Mouse (Mus musculus) left cerebral cortex, adult 18-20 months (tissue): ENCODE measurements around the gene Shox2. TPM values are rescaled to one million over a fixed set of nuclear protein-coding genes. Genes with fewer than 3 reads are reported as not detected.

Experiments
- DNase-seq, 2 experiments: peaks; one replicate each; pipeline ENCODE4 v3.0.0; 2021 to 2022; ENCODE audit warnings: low spot score in 2 of 2, mixed read lengths in 1 of 2
- long read RNA-seq, 2 experiments: library from polyadenylated mRNA; stranded (forward); transcript quantifications; one replicate each; pipeline ENCODE4 v2.0.0; 2021
- total RNA-seq, 2 experiments: library from RNA; stranded (reverse); gene quantifications; 2 replicates each; pipeline ENCODE4 v1.2.3; 2021

Shox2 gene
- not detected for total RNA-seq
- long read RNA-seq, experiment 1, result 0 reads
- long read RNA-seq, experiment 2, result 0 reads

- DNase-seq, result no peak
These were observed at the start of gene Shox2 for GRCm38 (mm10) chr3:66981706-66982105. Gene Shox2, minus strand, starts transcription at chr3:66981771.

GRCm38 (mm10) chr3:66996820-66997219, 15.2 kb upstream of the Shox2 start:
- DNase-seq, result no peak

DNA sequence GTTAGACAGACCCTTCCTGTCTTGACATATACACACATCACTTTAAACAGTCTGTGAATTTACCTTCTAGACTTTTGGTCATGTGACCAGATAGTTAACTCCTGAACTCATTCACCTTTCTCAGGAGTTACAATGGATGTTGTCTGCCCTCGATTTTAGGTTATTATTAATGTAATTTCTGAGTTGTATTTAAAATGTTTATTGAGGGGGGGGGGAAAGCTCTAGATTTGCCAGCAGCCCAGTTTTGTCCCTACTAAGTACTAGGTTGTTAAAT, 4.7 kb upstream of the Shox2 start:
- no peak for DNase-seq

DNA sequence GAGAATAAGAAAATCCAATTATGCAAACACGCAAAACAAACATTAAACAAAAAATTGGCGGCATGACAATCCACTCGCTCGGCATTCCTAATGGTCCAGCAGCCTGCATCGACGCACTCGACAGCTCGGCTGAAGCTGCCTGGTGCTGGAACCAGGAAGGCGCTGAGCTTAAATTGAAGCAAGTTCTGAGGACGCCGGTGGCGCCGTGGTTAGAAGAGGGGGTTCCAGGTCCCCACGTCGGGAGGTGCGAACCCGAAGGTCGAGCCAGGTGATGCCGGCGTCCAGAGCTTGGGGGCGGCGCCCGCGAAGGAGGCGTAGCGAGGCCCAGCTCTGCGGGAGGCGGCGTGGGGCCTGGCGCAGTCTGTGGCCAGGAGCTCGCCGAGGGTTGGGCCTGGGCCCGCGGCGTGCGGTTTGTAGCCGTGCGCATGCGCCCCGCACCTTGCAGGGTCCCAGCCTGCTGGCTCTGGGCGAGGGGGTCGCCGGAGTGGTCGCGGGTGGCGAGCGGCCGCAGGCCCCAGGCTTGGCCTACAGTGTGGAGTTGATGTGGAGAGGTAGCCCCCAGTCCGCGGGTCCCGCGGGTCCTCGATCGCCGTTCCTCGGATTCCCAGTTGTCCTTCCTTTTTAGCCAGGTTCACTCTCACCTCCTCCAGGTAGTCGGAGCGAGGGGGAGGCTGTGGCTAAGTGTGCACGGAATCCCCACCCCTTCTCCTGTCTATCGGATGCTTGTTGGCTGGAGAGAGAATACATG, 4.1 kb upstream of the Shox2 start:
- peak; percentile 67 to 79 for DNase-seq

GRCm38 (mm10) chr3:66983481-66983880, 1.9 kb upstream of the Shox2 start:
- no peak for DNase-seq

- no peak for DNase-seq
These were observed 775 bp upstream of the Shox2 start for GRCm38 (mm10) chr3:66982181-66982911.

DNA sequence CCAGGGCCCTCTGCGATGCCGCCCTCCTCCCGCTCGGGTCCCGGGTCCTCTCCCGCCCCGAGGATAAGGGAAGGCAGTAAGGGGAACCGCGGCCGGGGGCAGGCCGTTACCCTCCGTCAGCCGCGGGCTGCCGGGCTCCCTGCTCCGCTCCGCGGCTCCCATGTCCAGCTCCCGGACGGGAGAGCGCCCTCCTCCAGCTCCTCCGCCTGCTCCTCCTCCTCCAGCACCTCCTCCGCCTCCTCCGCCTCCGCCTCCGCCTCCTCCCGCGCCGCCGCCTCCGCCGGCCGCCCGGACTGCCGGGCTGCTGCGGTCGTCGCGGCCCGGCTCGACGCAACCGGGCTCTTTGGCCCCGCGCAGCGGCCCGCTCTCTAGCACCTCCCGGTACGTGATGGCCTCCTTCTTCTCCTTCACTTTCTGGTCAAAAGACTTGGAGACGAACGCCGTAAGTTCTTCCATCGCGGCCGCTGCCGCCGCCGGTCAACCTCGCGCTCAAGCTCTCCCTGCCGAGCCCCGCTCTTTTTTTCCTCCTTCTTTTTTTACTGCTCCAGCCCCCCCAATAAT, 390 bp downstream of the Shox2 start, which contains the start of gene Rsrc1:
TSS of gene Rsrc1 (plus strand) at position 290 of the 561 bp plus-strand sequence.
- no peak for DNase-seq

- no peak for DNase-seq
These were observed 1.2 kb downstream of the Shox2 start for GRCm38 (mm10) chr3:66980111-66980975.

DNA sequence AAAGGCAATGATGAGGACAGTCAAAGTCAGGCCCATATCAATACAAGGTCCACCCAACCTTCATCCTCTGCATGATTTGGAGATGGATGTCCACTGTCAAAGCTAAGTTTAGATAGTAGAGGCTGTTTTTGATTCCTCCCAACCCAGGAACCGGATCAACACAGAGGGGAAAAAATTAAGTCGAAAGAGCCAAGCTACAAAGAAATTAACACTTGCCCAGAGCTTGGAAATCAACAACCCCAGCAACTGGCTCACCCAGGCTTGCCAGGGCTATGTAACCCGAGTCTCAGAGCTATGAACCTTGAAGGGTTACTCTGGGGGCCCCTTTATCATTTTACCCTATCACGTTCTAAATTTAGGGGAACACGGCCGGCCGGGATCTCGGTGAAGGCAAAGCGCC, 2.1 kb downstream of the Shox2 start:
- DNase-seq, result no peak

DNA sequence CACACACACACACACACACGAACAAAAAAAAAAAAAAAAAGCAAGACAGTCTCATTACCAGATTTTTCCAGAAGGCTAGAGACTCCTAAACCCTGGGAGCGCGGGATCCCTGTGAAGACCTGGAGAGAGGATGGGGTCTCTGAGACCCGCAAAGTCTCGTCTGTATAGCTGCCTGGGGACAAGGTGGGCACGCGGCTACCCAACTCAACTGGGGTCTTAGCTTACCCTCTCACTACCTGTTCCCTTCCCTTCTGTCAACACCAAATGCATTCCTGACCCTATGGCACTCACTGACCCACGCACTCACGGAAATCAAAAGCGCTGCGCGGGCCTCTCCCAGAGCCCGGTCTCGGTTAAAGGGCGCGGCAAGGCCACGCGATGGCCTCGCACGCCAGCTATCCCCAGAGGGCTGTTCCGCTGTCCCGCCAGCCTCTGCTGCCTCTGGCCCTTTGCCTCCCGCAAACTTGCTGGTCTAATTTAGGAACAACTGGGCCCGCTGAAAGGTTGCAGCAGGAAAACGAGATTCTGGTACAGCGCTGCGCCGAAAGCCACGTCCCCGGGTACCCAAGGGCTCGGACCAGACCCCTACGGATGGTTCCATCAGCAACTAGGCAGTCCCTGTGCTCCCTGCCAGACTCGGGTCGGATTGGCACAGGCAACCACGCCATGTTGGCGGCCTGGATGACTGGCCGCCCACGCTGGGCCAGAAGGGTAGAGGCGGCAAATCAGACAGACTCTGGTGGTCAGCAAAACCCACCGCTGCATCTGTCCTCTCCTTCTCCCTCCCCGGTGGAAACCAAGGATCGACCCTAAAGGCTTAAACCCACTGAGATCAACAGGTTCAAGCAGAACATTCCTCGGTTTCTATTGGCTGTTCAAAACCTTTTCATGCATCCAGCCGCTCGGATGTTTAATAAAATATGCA, 2.9 kb downstream of the Shox2 start:
- DNase-seq, result no peak

DNA sequence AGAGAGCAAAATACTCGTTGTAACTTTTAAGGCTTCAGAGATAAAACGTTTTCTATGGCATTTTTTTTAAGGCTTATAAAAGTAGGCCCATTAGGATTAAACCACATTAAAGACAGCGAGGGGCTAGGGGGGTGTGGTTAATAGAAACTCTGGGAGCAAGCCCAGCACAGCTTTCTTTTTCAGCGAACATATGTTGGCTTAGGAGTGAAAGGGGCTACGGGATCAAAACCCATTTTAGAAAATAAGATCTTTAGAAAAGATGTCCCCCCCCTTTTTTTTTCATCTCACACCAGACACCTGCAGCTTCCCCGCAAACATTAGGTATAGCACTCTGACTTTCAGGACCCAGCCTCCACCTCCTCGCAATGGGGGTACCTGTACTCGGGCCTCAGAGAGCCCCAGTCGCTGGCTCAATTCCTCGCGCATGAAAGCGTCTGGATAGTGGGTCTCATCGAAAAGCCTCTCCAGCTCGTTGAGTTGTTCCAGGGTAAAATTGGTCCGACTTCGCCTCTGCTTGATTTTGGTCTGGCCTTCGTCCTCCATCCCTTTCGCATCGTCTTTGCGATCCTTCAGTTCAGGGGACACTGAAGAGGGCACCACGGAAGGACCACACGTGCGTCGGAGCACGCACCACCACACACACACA, 3.6 kb downstream of the Shox2 start:
- no peak for DNase-seq

- no peak for DNase-seq
These were observed 4.5 kb downstream of the Shox2 start for GRCm38 (mm10) chr3:66976889-66977615.

DNA sequence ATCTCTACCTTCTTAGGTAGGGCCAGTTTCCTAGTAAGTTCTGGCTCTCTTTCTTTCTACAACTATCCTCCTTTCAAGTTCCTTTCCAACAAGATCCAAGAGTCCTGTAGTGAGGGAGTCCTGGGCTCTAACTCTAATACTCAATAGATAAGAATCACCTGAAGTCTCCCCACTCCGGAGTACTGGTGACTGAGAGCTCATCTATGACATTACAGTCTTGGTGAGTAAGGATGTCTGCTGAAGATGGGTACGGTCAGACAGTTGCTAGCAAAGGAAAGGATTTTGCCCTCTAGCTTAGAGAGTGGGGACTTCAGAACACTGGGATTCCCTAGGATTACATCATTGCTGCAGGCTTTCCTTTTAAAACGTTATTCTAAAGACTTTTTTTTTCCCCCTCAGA, 7.1 kb downstream of the Shox2 start:
- no peak for DNase-seq

GRCm38 (mm10) chr3:66973391-66973943, 8.1 kb downstream of the Shox2 start:
- no peak for DNase-seq

GRCm38 (mm10) chr3:66972191-66972950, 9.2 kb downstream of the Shox2 start:
- no peak for DNase-seq

GRCm38 (mm10) chr3:66970661-66971331, 10.8 kb downstream of the Shox2 start:
- no peak for DNase-seq

GRCm38 (mm10) chr3:66970261-66970660, 11.3 kb downstream of the Shox2 start:
- no peak for DNase-seq

GRCm38 (mm10) chr3:66967508-66967907, 14.1 kb downstream of the Shox2 start:
- no peak for DNase-seq
